Mouse (Mus musculus) CH12F3 (cell line): Measurements from ENCODE around the gene Dyrk2.

Experiments used
- in situ Hi-C: fragments of 300-500 bp; cut with MboI; formaldehyde crosslinking; loops from 2 replicates; pipeline ENCODE4 v1.14.3; 2020; ENCODE audit warnings: low sequenced_read_pairs

Dyrk2 gene

GRCm38 (mm10) chr10:118870201-118870980 lies at the start of gene Dyrk2:
Gene Dyrk2 (minus strand): TSS chr10:118870209.
- in situ Hi-C loops: no loop called here

DNA sequence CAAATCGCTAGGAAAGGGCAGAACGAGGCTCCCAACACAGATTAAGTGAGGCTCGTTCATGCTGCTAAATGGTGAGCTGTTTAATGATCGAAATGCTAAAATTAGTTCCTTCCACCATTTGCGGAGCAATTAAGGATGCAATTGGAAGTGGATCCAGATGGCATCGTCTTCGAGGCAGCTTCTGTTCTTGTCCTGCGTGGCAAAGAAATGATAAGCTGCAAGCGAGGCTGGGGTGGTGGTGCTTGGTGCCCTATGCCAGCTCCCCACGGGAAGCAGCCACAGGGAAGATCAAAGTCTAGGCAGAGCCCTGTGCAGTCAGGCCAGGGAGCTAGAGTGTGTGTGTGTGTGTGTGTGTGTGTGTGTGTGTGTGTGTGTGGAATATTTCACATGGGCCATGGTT lies 32.6 kb upstream of the Dyrk2 start:
- in situ Hi-C loops: no loop called here

- in situ Hi-C loops: no loop called here
Observed at GRCm38 (mm10) chr10:118893645-118894044, 23.6 kb upstream of the Dyrk2 start.

DNA sequence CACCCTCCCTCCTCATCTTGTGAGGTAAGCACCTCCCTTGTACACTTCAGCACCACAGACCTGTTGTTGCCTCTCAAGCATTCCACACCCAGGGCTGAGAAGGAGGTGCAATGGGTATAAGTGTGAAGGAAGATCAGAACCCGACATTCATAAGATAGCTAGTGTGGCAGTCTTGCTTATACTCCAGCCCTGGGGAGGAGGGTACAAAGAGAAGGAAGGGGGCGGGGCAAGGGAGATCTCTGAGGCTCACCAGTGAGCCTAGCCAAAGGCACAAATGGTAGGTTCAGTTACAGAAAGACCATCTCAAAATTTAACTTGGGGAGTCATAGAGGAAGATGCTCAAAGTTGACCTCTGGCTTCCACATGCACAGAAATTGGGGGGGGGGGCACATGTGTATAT lies 14.1 kb upstream of the Dyrk2 start:
- in situ Hi-C loops: no loop called here

DNA sequence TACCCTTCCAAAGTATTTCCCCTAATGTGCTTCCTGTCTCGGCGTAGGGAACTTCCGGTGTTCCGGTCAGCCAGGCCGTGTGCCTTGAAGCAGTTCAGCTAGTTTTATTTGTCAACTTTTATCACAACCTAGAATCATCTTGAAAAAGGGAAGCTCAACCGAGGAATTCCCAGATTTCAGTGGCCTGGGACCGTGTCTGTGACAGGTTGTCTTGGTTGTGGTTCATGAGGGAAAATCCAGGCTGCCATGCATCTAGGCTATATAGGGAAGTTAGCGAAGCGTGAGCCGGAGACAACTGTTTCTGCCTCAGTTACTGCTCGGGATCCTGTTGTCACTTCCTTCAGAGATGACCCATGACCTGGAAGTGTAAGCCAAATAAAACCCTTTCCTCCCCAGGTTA lies 13.3 kb upstream of the Dyrk2 start:
- in situ Hi-C loops: no loop called here

- in situ Hi-C loops: no loop called here
Observed at GRCm38 (mm10) chr10:118882258-118882885, 12.4 kb upstream of the Dyrk2 start.

GRCm38 (mm10) chr10:118880776-118881175 lies 10.8 kb upstream of the Dyrk2 start:
- in situ Hi-C loops: no loop called here

GRCm38 (mm10) chr10:118872196-118872595 lies 2.2 kb upstream of the Dyrk2 start:
- in situ Hi-C loops: no loop called here

DNA sequence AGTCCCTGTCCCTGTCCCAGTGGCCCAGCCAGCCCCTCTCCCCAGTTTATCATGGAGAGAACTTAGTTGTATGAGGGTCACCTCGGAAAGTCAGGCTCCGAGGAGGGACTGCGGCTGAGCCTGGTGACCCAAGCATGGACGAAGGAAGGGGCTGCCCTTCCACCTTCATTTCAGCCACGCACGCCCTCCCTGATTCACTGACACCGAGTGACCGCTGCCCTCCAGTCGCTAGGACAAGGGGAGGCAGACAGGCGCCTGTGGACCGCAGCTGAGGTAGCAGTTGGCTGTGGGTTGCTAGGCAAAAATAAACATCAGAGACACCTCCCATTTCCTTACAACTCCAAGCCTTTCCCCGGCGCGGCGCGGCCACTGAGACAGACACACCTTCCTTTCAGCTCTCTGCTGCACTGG lies 413 bp downstream of the Dyrk2 start:
- in situ Hi-C loops: no loop called here

GRCm38 (mm10) chr10:118868601-118869590 lies 1.1 kb downstream of the Dyrk2 start:
- in situ Hi-C loops: no loop called here

- in situ Hi-C loops: no loop called here
Observed at GRCm38 (mm10) chr10:118867896-118868600, 2.0 kb downstream of the Dyrk2 start.

DNA sequence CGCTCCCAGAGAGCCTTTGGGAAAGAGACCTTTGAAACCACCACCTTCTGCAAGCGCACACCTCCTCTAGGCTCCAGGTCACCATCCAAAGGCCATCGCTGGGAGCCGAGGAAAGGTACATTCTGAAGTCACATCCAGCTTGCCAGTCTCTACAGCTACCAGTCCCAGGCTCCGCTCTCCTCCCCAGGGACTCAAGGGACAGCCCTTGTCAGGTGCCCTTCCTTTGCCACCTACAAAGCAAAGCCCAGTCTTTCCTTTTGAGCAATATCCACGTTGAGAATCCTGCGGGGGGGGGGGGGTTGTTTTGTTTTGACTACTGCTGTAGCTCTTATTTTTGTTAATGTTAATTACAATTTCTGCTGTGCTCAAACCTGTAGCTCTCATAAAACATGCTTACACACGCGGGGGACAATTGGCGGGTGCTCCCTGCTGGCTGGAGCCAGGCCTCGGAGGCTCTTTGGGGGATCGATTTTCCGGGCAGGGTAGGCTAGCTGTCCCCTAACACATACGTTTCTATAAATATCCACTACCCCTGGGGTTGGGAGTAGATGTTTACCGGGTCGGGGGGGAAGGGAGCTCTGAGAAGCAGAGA lies 2.6 kb downstream of the Dyrk2 start:
- in situ Hi-C loops: no loop called here

GRCm38 (mm10) chr10:118864976-118865375 lies 5.0 kb downstream of the Dyrk2 start:
- in situ Hi-C loops: no loop called here

DNA sequence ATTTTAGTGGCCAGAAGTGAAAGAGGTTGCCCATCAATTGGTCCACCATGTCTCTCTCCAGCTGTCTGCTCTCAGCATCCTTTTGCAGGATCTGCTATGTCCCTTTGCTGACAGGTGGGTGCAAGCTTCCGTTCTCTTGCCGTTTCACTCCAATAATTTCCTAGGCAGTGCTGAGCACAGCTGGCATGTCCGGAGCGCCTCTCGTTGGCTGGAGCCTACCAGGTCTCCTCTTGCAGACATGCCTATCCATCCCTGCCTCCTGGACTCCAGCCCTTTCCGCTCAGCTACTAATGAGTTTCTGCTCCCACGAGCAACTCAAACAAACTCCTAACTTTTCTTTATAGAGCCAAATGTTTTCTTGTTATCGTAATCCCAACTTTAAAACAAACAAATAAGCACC lies 6.4 kb downstream of the Dyrk2 start:
- in situ Hi-C loops: no loop called here

GRCm38 (mm10) chr10:118862233-118862632 lies 7.8 kb downstream of the Dyrk2 start:
- in situ Hi-C loops: no loop called here

GRCm38 (mm10) chr10:118861234-118862025 lies 8.6 kb downstream of the Dyrk2 start:
- in situ Hi-C loops: no loop called here

GRCm38 (mm10) chr10:118859655-118860054 lies 10.4 kb downstream of the Dyrk2 start:
- in situ Hi-C loops: no loop called here

DNA sequence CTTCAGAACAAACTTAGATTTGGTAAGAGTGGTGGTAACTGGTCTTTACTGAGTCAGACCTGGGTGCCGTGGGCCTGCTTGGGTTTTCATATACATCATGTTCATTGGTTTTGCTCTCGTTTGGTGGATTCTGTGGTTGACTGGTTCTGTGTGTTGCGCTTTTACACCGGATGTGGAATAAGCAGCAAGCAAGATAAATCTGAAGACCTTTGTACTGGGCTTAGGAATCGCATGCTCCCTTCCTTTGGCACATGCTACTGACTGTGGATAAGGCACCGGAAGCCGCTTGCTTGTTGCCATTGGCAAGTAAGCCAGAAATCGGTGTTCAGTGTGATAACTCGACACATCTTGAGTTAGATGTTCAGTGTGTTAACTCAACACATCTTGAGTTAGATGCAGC lies 15.4 kb downstream of the Dyrk2 start:
- in situ Hi-C loops: no loop called here

DNA sequence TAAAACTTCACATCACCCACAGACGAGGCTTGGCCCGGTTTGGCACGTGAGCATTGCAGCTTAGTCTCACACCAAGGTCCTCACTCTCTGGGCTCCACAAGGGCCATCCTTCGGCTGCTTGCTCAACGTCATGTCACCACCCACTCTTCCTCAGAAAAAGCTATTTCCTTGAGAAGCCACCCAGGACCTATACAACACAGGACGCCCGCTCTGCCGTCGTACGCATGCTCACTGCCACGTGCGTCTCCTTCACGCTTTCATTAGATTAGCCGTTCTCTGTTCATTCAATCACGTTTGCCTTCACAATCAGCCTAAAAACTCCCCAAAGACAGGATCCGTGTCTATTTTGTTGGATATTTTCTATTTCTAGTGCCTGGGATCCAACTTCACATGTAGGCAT lies 17.5 kb downstream of the Dyrk2 start:
- in situ Hi-C loops: no loop called here

DNA sequence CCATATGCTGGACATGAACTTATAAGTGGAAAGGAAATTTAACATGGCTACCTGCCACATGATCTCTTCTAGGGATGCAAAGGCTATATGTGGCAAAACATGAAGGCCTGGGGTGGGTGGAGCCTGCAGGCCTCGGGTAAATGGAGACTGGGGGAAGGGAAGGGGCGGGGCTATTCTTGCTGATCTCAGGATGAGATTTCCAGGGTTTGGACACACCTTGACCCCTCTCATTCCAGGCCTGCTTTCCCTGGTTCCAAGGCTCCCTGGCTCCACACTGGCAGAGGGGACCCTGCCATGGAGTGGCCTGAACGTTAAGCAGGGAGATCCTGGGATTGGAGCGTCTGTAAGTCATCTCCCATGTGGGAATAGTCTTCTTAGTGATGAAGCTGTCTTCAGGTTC lies 21.5 kb downstream of the Dyrk2 start:
- in situ Hi-C loops: no loop called here
